8 mouse cellular contexts compared by ENCODE assay signal in genomic region chr13:23764324-23765171, GRCm38 (mm10). TPM values are rescaled to one million over a fixed set of nuclear protein-coding genes. Genes with fewer than 3 reads are reported as not detected.
DNase-seq lines count a peak whose midpoint lies in the region; ATAC-seq lines count a peak whose summit lies in the region.

No protein-coding gene starts in this region.

- no peaks in the 10 kb centered on the region for H3K9me3 ChIP-seq in embryonic facial prominence, embryonic 14.5 days (ENCODE audit: control insufficient read depth, low read length)
- no peaks in the 10 kb centered on the region for H3K9me3 ChIP-seq in limb, embryonic 11.5 days (ENCODE audit: control insufficient read depth, low read length)
- no peaks in the 10 kb centered on the region for H3K9me3 ChIP-seq in stomach, embryonic 14.5 days (ENCODE audit: control insufficient read depth, low read depth, low read length)

- no peaks in the 10 kb centered on the region for H3K27me3 ChIP-seq in embryonic facial prominence, embryonic 14.5 days (replicated peaks; ENCODE audit: control insufficient read depth, insufficient read depth, low read length)
- no peaks in the 10 kb centered on the region for H3K27me3 ChIP-seq in limb, embryonic 11.5 days (ENCODE audit: control insufficient read depth, insufficient read depth, low read length)
- no peaks in the 10 kb centered on the region for H3K27me3 ChIP-seq in stomach, embryonic 14.5 days (ENCODE audit: control insufficient read depth, insufficient read depth, low read length)

- 33% methylated on average over 12 of the region's 12 CpGs for WGBS in embryonic facial prominence, embryonic 14.5 days
- 36% methylated on average over 12 of the region's 12 CpGs for WGBS in limb, embryonic 11.5 days
- 34% methylated on average over 12 of the region's 12 CpGs for WGBS in stomach, embryonic 14.5 days

- H3K36me3 ChIP-seq in embryonic facial prominence, embryonic 14.5 days (ENCODE audit: control insufficient read depth, insufficient read depth, low read length) = no peaks in the 10 kb centered on the region
- H3K36me3 ChIP-seq in limb, embryonic 11.5 days (ENCODE audit: control insufficient read depth, insufficient read depth, low read length) = no peaks in the 10 kb centered on the region
- H3K36me3 ChIP-seq in stomach, embryonic 14.5 days (ENCODE audit: control insufficient read depth, insufficient read depth, low read length) = no peaks in the 10 kb centered on the region

- no peak for ATAC-seq in embryonic facial prominence, embryonic 14.5 days (ENCODE audit: low read depth)
- ATAC-seq in limb, embryonic 11.5 days (ENCODE audit: insufficient number of reproducible peaks, low FRiP score, low TSS enrichment, low read depth) = no peak
- ATAC-seq in stomach, embryonic 14.5 days (ENCODE audit: insufficient number of reproducible peaks, insufficient read depth, low FRiP score, low read depth) = no peak

- H3K4me1 ChIP-seq in embryonic facial prominence, embryonic 14.5 days (ENCODE audit: control insufficient read depth, insufficient read depth, low read length) = peaks cover 20% of the 10 kb centered on the region
- peaks cover 6% of the 10 kb centered on the region for H3K4me1 ChIP-seq in limb, embryonic 11.5 days (ENCODE audit: control insufficient read depth, insufficient read depth, low read length)
- H3K4me1 ChIP-seq in stomach, embryonic 14.5 days (ENCODE audit: control insufficient read depth, insufficient read depth, low read length) = peaks cover 11% of the 10 kb centered on the region

- peak overlapping the region; percentile 54 for H3K4me3 ChIP-seq in embryonic facial prominence, embryonic 14.5 days (ENCODE audit: low read depth, low read length)
- peak overlapping the region; percentile 42 for H3K4me3 ChIP-seq in limb, embryonic 11.5 days (ENCODE audit: low read depth, low read length)
- H3K4me3 ChIP-seq in stomach, embryonic 14.5 days (ENCODE audit: low read depth, low read length) = peak overlapping the region; percentile 50

- peak; percentile 41 to 69 for DNase-seq in spleen, postnatal 4 days (ENCODE audit: low spot score in 2 of 2)
- DNase-seq in spleen, adult 18-20 months = no peak
- DNase-seq in embryonic facial prominence, embryonic 14.5 days (ENCODE audit: low spot score) = no peak
- DNase-seq in limb, embryonic 11.5 days (ENCODE audit: low spot score) = peak; percentile 64
- no peak for DNase-seq in gastrocnemius, postnatal 25 days
- no peak for DNase-seq in gastrocnemius, adult 8-10 months (ENCODE audit: low spot score in 2 of 2)
- no peak for DNase-seq in left cerebral cortex, adult 9 months (ENCODE audit: low spot score in 2 of 2)

- peak overlapping the region; percentile 93 for H3K27ac ChIP-seq in embryonic facial prominence, embryonic 14.5 days (replicated peaks; ENCODE audit: low read depth, low read length)
- peak overlapping the region; percentile 75 for H3K27ac ChIP-seq in limb, embryonic 11.5 days (replicated peaks; ENCODE audit: low read depth, low read length)
- peak overlapping the region; percentile 98 for H3K27ac ChIP-seq in stomach, embryonic 14.5 days (ENCODE audit: low read length)

- H3K4me2 ChIP-seq in embryonic facial prominence, embryonic 14.5 days (ENCODE audit: low read depth, low read length) = peak overlapping the region; percentile 84
- H3K4me2 ChIP-seq in limb, embryonic 11.5 days (ENCODE audit: low read depth, severe bottlenecking) = peak overlapping the region; percentile 65
- peak overlapping the region; percentile 67 for H3K4me2 ChIP-seq in stomach, embryonic 14.5 days (replicated peaks; ENCODE audit: low read depth, low read length)

- H3K9ac ChIP-seq in embryonic facial prominence, embryonic 14.5 days (ENCODE audit: low read depth, low read length) = peak overlapping the region; percentile 76
- peak overlapping the region; percentile 69 for H3K9ac ChIP-seq in limb, embryonic 11.5 days (ENCODE audit: low read length)
- H3K9ac ChIP-seq in stomach, embryonic 14.5 days (replicated peaks; ENCODE audit: low read depth, low read length) = peak overlapping the region; percentile 55

RNA-seq across cellular contexts. Expression of gene Hist1h1a, which starts 1.1 kb away (rescaled TPM):
- 3.2 and 3.5 TPM in 2 replicates for polyA plus RNA-seq in embryonic facial prominence, embryonic 14.5 days (2014; fragmentation: Nextera tagmentation; extraction: Ambion mirVana)
- 2.8 and 4.1 TPM in 2 replicates for polyA plus RNA-seq in limb, embryonic 11.5 days (2014; fragmentation: Nextera tagmentation; extraction: Ambion mirVana)
- polyA plus RNA-seq in stomach, embryonic 14.5 days (2014; fragmentation: Nextera tagmentation; extraction: Ambion mirVana) = 2.4 and 3.6 TPM in 2 replicates
- 1 to 10 TPM; 5.3 to 7.9 TPM for total RNA-seq in gastrocnemius, postnatal 25 days (2021)
- total RNA-seq in gastrocnemius, adult 8-10 months (2022) = 1 to 10 TPM in 1 of 4 experiments, under 1 TPM in 3; 0.46 to 1.1 (median 0.78) TPM

RNA-seq across cellular contexts. Expression of gene Hist1h3a, which starts 2.4 kb away (rescaled TPM):
- 3.7 and 4.9 TPM in 2 replicates for polyA plus RNA-seq in embryonic facial prominence, embryonic 14.5 days (2014; fragmentation: Nextera tagmentation; extraction: Ambion mirVana)
- polyA plus RNA-seq in limb, embryonic 11.5 days (2014; fragmentation: Nextera tagmentation; extraction: Ambion mirVana) = 5.1 and 5.4 TPM in 2 replicates
- 6.1 and 6.5 TPM in 2 replicates for polyA plus RNA-seq in stomach, embryonic 14.5 days (2014; fragmentation: Nextera tagmentation; extraction: Ambion mirVana)
- total RNA-seq in gastrocnemius, postnatal 25 days (2021) = 10 to 100 TPM; 10.2 to 14.0 TPM
- 1 to 10 TPM; 3.7 to 6.9 (median 4.3) TPM for total RNA-seq in gastrocnemius, adult 8-10 months (2022)

RNA-seq across cellular contexts. Expression of gene Hist1h4a, which starts 3.5 kb away (rescaled TPM):
- 0.68 and 0.74 TPM in 2 replicates for polyA plus RNA-seq in embryonic facial prominence, embryonic 14.5 days (2014; fragmentation: Nextera tagmentation; extraction: Ambion mirVana)
- polyA plus RNA-seq in limb, embryonic 11.5 days (2014; fragmentation: Nextera tagmentation; extraction: Ambion mirVana) = 0.35 and 0.78 TPM in 2 replicates
- not detected in 2 replicates for polyA plus RNA-seq in stomach, embryonic 14.5 days (2014; fragmentation: Nextera tagmentation; extraction: Ambion mirVana)
- 10 to 100 TPM in 1 of 2 experiments, 1 to 10 TPM in 1; 8.0 to 13.6 TPM for total RNA-seq in gastrocnemius, postnatal 25 days (2021)
- 1 to 10 TPM in 3 of 4 experiments, under 1 TPM in 1; 0.82 to 3.3 (median 1.8) TPM for total RNA-seq in gastrocnemius, adult 8-10 months (2022)

RNA-seq across cellular contexts. Expression of gene Trim38, which starts 5.2 kb away (rescaled TPM):
- 0.31 TPM in 1 of 2 replicates, not detected in the other for polyA plus RNA-seq in embryonic facial prominence, embryonic 14.5 days (2014; fragmentation: Nextera tagmentation; extraction: Ambion mirVana)
- polyA plus RNA-seq in limb, embryonic 11.5 days (2014; fragmentation: Nextera tagmentation; extraction: Ambion mirVana) = 0.30 TPM in 1 of 2 replicates, not detected in the other
- polyA plus RNA-seq in stomach, embryonic 14.5 days (2014; fragmentation: Nextera tagmentation; extraction: Ambion mirVana) = not detected in 2 replicates
- total RNA-seq in gastrocnemius, postnatal 25 days (2021) = not detected
- not detected for total RNA-seq in gastrocnemius, adult 8-10 months (2022)

RNA-seq across cellular contexts. Expression of gene Hist1h4b, which starts 7.7 kb away (rescaled TPM):
- 3.5 and 4.7 TPM in 2 replicates for polyA plus RNA-seq in embryonic facial prominence, embryonic 14.5 days (2014; fragmentation: Nextera tagmentation; extraction: Ambion mirVana)
- polyA plus RNA-seq in limb, embryonic 11.5 days (2014; fragmentation: Nextera tagmentation; extraction: Ambion mirVana) = 6.3 and 7.9 TPM in 2 replicates
- polyA plus RNA-seq in stomach, embryonic 14.5 days (2014; fragmentation: Nextera tagmentation; extraction: Ambion mirVana) = 2.5 and 3.3 TPM in 2 replicates
- total RNA-seq in gastrocnemius, postnatal 25 days (2021) = 10 to 100 TPM in 1 of 2 experiments, 1 to 10 TPM in 1; 8.6 to 18.2 TPM
- 1 to 10 TPM in 2 of 4 experiments, under 1 TPM in 1, not detected in 1; 0.82 to 2.9 (median 1.8) TPM for total RNA-seq in gastrocnemius, adult 8-10 months (2022)

Comparison
In these comparisons a context has a peak if more than half of its experiments do, and no peak if none do; other contexts are left out.
1. DNase-seq: peak in spleen, postnatal 4 days (2 of 2) and limb, embryonic 11.5 days (single experiment); none in spleen, adult 18-20 months (0 of 2), embryonic facial prominence, embryonic 14.5 days (single experiment), gastrocnemius, postnatal 25 days (single experiment), gastrocnemius, adult 8-10 months (0 of 2) and left cerebral cortex, adult 9 months (0 of 2).
2. Peak in every context shown above with its lines, with median percentiles within 50 percentile points of each other: H3K27ac ChIP-seq, H3K4me2 ChIP-seq, H3K4me3 ChIP-seq and H3K9ac ChIP-seq.